Mouse (Mus musculus): ENCODE measurements at regions not wholly inside any gene's neighbourhood (a gene's known extent, or its start where the extent isn't known, plus 50 kb on each side); places are given as distances from the start of the nearest gene placed in this dataset.

DNA sequence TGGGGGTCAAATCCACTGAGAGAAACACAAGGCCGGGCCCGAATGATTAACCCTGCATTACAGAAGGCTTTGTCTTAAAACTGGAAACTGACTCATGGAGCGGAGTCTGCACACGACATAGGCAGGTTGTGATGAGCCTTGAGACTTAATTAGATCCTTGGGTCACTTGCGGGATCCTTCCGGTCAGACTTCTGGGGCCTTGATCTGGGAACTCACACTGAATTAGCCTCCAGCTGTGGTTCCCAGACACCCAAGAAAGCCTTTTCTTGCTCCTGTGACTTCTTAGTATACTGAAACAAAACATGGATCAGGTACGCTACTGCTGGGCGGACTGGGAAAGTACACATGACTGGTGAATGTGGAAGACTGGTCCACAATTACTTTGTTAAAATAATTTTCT lies 1015.8 kb downstream of the Adgrl2 start:
- no peak for DNase-seq (ENCODE audit: low spot score in 2 of 2)

DNA sequence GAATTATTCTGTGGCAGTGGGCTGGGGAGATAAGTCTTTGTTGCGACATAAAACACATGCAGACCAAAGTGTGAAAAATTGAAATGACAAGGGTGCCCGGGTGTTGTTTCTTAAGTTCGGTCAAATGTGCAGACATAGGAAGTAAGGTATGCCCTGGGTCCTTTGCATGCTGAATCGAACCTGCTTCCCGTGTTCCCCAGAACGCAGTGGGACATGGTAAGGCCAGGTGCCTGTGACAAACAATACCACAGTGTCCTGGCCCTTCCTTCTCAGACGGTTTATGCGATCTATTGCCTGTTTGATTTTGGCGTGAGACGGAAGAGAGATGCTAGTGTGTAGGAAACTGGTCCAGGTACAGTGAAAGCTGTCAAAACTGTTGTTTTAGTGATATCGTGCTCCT lies 1022.1 kb downstream of the Adgrl2 start:
- no peak for DNase-seq (ENCODE audit: low spot score in 2 of 2)

DNA sequence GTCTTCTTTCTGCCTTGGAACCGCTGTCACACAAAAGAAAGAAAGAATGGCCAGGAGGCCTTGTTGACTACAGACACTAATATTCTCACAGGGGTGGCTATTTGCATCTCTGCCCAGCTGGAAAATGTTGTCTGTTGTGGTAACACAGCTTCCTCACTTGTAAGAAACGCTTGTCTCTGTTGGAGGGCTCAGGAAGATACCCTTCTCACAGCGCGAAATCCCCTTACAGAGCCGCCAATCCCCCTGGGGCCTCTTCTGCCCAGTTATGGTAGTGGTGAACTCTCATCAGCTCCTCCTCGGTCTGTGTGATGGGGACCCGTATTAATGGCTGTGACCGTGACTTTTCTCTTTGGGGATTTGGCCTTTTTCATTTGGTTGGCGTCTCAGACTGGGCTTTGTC lies 1022.5 kb downstream of the Adgrl2 start:
- DNase-seq (ENCODE audit: low spot score in 2 of 2) = no peak

DNA sequence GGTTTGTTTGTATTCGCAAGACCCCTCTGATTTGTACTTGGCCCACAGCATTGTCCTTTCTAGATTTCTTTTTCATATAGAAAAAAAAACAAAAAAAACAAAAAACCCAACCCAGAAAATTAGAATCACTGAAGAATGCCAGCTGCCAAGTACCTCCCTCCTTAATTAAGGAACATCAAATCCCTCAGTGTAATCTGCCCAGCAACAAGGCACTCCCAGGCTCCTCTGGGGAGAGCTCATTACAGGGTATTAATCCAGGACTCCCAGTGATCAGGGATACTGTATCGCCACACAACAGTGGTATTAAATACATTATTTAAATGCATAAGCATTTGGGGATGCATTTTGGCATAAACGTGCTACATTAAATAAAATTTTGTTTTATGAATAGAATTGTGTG lies 1023.1 kb downstream of the Adgrl2 start:
- DNase-seq (ENCODE audit: low spot score in 2 of 2) = no peak

DNA sequence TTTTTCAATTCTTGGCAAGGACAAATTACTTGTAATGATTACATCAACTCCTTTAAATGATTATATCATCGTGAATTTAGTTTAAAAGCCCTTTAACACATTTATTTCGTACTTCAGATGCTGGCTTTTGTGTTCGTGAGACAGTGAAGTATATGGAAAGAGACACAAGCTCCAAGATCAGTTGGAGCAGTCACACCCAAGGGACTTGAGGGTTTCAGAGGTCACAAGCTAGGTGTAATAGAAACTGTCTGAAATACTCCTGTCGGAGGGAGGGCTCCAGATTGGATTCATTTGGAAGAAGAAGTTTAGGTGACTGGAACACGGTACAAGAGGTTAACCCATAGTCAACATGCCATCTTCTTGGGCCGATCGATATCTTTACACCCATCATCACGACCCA lies 1023.5 kb downstream of the Adgrl2 start:
- DNase-seq (ENCODE audit: low spot score in 2 of 2) = no peak

DNA sequence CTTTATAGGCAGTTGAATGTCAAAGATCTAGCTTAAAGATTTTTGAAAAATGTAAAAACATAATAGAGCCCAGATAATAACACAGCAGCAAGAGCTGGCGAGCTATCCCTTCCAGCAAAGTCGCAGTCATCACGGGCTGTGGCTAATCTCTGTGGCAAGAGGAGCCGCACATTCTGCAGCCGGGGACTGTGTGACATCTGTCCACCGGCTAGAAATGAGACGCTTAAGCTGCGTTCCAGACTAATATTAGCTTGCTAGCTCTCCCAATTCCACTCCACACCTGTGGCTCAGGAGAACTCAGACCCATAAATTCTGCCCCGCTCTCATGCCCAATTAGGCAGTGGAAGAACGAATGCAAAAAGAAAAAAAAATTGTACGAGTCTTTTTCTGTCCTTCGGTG lies 1024.0 kb downstream of the Adgrl2 start:
- DNase-seq (ENCODE audit: low spot score in 2 of 2) = no peak

DNA sequence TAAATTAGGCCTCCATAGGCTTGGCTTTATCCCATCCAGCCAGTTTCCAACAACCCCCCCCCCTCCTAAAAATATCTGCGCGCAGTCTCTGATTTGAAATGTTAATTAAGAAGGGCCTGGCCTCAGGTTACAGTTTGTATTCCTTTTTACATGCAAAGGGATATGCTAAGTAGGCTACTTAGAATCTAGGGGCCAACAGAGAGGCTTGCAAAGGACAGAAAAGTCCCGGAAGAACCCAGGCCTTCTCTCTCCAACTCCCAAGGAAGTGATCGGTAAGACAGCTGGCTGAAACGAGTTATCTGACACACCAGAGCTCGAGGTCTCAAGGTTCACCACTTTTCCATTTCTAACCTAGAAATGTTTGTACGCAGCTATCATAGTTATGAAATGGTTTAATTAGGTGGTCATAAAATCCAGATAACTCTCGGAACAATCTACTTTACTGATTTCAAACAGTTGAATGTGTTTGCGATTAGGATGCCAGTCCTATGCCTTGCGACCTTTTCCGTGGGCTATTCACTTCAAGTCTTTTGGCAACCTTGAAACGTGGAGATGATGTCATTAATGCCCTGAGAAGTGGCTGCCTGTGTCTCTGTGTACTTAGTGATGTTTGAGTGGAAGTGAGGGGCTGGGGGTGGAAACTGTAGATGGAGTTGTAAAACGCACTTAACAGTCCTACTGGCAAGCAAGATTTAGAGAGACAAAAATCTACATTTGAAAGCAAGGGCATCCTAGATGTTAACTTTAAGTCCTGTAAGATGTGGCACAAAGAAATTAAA lies 1026.5 kb downstream of the Adgrl2 start:
- DNase-seq (ENCODE audit: low spot score in 2 of 2) = no peak

DNA sequence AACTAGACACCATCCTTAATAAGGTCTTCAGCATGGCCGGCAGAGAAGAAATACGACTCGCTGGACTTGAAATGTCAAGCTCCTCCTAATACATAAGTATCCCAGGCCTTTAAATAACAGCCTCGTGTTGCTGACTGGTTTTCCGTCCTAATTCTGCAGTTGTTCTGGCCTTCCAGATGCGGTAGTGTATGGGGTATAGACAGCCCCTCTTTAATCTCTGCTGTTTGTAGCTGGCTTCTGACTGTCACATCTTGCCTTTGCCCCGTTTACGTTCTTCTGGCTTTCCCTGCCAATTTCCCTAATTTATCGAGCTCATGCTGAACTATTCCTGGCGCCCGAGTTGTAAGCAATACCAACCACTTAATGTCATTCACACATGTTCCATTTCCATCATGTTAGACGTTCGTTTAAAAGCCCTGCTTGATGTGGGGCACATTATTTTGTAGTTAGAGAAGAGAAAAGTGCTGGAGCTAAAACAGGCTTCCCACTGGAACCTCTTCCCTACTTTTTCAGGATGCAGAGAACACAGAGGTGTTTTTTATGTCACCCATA lies 1042.2 kb downstream of the Adgrl2 start:
- no peak for DNase-seq (ENCODE audit: low spot score in 2 of 2)

DNA sequence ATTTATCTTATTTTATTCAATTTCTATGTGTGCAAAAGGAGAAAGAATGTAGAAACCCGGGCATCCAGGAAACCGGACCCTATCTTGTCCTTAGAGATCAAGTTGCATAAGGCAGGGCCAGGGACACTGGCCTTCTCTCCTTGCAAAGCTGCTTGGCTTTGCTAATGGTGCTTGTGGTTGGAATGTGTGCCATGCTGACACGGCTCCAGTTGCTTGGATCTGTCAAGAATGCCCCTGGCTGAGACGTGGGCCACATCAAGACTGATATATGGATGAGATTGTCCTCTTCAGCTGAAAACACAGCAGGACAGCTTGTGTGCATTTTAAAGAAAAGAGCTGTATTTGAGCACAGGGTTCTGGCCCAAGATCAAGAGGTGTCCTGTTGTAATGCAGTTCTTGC lies 1047.0 kb downstream of the Adgrl2 start:
- no peak for DNase-seq (ENCODE audit: low spot score in 2 of 2)

DNA sequence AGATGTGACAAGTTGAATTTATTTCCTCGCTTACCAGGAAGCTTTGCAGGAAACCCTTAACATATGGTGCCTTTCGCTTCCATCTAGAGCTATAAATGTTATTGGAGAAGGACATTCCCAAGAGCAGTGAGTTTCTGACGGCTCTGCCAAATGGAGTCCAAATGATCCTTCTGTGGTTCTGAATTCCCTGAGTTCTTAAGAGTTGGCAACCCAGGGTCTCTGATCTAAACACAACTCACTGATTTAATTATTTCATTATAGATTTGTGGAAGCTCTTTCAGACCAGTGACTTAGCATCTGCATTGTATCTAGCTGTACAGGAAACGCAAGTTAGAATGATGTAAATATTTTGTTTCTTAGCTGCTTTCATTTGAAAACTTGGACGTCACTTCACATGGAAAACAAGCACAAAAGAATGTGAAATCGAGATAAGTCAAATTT lies 1059.5 kb downstream of the Adgrl2 start:
- DNase-seq (ENCODE audit: low spot score in 2 of 2) = no peak

DNA sequence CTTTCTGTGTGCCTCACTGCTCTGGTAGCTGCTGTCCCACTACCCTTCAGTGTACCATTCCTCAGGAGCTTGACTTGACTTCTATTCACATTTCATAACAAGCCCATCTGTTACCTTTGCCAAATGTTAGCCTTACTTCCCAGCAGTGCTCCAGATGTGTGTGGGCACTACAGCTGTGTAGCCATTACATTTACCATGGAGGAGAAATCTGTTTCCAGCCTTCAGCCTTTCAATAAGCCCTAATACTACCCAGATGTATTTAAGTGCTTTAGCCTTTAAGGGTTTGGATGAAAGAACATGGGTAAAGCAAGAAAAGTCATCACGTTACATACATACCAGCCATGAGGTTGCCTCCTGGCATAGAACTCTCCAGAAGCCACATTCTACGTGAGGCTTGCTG lies 1068.0 kb downstream of the Ttll7 start:
- DNase-seq (ENCODE audit: low spot score in 2 of 2) = no peak

DNA sequence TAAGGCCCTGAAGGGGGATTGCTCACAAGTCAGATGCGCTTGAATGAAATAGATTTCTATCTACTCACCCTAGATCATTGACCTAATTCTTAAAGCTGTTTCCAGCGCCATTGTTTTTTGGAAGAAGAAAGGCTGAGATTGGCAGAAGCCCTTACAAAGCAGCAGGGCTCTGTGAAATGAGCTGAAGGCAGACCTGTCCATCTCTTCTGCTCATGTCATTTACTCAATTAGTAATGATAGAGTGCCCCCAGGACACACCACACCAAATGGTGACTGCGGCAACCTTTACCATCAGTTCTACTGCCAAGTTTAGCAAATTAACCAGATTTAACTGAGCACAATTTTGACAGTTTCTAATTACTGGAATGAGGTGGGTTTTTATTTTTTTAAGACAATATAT lies 1067.5 kb downstream of the Ttll7 start:
- no peak for DNase-seq (ENCODE audit: low spot score in 2 of 2)

DNA sequence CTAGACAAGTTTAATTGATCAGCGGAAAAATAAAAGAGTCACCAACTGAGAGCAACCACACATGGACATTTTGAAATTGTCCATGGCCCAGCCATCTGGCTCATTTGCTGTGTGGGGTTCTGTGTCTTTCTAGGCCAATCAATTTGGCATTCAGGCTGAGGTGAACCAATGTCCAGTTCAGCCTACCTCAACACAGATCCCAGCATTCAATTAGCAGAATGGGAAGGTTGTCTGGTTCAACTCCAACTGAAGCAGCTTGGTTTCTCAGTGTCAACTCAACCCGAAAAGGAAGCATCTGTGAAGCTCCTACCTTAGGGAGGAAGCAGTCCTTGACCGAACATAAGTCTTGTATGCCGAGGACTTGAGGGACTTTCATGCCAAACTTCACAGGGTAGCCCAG lies 1067.0 kb downstream of the Ttll7 start:
- DNase-seq (ENCODE audit: low spot score in 2 of 2) = no peak

DNA sequence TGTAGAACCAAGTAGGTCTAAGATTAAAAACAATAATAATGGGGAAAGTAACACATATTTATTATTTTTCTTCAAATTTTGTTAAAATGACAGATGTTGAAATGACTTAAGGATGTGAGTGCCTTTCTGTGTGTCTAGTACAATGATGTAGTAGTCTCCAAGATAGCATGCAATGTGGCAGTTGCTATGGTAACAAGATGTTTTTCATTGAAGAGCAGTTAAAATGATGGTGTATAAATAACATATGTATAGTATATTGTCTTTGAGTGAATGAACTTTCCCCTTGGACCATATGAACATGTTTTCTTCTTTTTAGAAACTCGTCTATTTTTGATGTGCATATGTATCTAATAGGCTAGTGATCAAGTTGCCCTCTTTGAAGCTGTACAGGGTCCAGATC lies 1044.6 kb downstream of the Ttll7 start:
- no peak for DNase-seq (ENCODE audit: low spot score in 2 of 2)

DNA sequence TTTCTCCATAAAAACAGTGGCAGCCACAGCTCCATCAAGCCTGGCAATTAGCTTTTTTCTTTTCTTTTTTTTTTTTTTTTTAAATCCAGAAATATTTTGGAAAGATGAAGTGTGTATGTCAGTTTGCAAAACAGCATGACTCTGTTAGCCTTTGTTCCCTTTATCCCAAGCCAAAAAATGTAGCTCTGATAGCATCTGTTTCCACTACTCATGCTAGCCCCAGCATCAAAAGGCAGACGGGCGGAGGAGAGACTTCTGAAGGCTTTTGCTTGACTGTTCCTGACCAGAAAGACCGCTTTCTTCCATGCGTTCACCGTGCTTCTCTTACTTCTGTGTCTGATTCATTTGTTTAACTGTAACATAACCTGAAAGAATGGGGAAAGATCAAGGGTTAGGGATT lies 1039.5 kb downstream of the Ttll7 start:
- DNase-seq (ENCODE audit: low spot score in 2 of 2) = no peak

DNA sequence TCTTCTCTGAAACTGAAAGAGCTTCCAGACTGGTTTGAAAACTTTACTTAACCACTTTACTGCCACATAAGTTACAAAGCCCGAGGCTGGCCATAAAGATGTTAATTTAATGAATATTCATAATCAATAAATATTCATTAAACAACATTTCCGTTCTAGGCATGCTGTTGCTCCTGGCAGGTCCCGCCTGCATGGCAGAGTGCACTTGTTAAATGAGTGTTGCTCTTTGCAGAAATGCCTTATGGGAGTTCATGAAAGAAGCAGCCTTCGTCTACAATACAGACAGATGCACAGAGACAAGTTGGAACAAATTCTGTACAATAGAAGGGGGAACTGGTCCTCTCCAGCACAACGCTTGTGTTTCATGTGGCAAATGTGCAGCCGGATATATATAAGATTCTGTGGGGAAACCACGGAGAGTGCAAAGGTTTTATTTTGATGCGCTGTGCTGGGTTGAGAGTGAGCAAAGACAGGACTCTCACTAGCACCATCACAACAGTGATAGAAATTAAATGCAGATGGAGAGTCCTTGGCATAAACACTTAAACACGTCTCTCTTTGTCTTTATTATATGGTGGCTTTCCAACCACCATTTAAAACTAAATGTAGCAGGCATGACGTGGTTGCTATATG lies 1034.2 kb downstream of the Ttll7 start:
- DNase-seq (ENCODE audit: low spot score in 2 of 2) = no peak

DNA sequence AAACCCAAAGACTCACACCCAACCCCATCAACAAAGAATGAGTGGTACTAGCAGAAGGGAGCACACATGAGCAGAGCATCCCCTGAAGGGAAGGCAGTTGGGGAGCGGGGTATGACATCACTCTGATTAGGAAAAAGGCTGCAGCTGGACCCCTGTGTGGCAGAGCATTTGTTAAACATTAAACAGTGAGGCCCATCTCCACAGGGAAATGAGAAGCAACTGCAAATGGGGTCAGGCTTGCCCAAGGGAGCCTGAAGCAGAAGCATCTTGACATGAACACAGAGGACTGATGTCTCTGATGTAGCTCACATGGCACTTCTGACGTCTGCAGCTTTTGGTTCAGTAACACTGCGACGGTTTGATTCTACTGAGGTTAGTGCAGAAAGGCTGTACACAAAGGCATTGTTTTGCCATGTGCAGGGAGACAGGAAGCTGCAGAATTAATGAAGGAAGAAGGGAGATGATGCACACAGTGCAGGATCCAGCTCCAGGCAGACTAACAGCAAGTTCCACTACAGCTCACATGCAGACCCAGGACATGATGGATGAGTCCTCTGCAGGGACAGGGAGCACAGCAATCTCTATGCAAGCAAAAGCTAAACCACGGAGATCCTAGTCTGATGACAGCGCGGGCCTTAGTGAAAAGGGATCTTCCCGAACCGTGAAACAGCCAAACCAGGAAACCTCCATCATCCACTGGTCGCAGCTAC lies 1030.9 kb downstream of the Ttll7 start:
- DNase-seq (ENCODE audit: low spot score in 2 of 2) = no peak

DNA sequence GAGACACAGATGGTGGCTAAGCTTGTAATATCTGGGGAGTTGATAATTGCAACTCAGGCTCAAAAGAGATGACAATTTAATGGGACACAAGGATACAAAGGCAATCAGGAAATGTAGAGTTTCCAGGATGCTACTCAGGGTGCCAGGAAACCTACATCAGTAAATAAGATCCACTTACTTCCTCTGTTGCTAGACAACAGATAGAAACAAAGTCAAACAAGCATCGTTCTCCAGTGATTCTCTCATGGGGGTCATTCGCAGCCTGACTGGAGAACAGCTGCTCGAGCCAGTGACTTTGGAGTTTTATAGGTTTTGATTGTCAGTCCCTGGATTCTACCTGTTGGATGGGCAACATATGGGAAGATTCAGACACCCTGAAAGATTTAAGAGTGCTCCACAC lies 1026.5 kb downstream of the Ttll7 start:
- DNase-seq (ENCODE audit: low spot score in 2 of 2) = no peak

DNA sequence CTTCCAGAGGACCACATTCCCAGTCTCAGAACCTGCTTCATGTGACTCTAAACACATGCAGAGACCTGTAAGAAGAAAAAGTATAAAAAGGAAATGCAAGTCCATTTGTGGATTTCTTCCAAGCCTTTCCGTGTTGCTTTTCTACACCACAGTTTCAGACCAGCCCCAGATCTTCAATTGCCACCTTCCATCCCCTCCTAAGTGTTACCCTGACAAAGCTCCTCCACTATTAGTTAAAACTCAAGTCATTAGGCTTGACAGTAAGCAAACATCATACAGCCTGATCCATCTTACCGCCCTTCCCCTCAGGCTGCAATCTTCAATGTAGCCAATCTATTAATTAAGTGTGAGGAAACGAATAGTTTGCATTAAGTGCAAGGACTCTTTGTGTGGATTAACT lies 1016.1 kb downstream of the Ttll7 start:
- DNase-seq (ENCODE audit: low spot score in 2 of 2) = no peak

DNA sequence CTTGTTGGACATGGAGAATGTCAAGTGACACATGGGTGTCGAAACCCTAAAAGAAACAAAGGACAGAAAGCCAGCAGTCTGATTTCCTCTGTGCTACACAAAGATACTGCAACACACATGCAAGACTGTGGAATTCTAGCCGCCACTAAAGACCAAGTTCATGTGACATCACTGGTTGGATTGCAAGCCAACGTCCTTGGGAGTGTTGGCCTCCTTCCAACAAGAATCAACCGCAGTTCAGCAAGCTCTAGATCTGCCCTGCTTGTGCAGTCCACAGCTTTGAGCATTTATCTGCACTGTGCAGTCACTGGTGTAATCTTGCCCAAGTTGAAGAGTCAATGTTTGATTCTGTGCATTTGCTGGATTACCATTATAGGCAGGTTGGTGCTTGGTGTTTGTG lies 1001.2 kb downstream of the Ttll7 start:
- DNase-seq (ENCODE audit: low spot score in 2 of 2) = peak in 1 of 2 experiments; percentile 1

DNA sequence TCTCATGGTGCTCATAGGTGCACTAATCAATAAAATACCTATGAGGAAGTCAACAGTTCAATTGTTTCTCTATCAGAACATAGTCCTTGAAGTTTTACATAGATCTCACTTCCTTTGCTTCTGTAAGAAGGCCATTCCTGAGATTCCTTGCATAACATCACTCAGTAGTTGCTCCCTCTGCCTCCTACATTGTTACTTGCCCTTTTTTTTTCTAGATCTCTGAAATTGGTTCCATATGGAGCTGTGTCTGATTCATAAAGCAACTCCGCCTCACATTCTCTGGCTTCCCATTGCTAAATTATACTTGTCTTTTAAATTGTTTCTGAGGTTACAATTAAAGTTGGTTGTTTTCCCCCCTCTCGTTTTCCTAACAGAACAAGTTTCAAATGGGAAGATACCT lies 1000.7 kb downstream of the Ttll7 start:
- no peak for DNase-seq (ENCODE audit: low spot score in 2 of 2)

DNA sequence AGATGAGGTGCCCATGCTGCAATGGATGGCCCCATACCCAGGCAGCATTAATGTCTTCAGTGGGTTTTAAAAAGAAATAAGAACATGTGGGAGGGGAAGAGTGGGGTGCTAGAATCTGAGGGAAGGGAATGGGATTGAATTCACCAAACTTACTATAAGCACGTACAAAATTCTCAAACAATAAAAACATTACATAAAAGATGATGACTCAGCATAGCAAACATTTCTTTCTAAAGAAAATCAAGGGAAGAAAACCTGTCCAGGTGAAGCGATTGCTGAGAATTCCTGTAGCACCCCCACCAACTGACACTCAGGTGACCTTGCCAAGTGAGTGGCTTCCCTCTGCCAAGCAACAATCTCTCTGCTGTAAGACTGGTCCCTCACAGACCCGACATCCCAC lies 989.2 kb downstream of the Ttll7 start:
- no peak for DNase-seq (ENCODE audit: low spot score in 2 of 2)

DNA sequence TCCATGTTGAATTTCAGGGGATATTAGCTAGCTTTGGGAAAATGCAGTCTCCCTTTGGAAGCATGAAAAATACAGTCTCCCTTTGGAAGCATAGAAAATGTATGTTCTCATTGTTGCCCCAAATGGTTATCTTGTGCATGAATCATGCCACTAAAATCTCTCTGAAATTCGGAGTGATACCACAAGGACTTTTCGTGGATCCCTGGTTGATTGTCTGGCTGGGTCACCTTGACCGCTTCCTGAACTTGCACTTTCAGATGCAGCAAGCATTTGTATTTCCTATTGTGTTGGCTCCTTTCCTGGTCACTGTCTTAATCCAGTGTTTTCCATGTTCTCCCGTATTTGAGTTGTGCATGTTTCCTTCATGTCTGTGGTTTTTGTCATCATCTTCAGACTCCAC lies 986.6 kb downstream of the Ttll7 start:
- DNase-seq (ENCODE audit: low spot score in 2 of 2) = no peak

All from urinary bladder, postnatal 36 days (tissue).